Mouse (Mus musculus) MEL (cell line): ENCODE measurements at regions not wholly inside any gene's neighbourhood (a gene's known extent, or its start where the extent isn't known, plus 50 kb on each side); places are given as distances from the start of the nearest gene placed in this dataset.

Source experiments
- DNase-seq: peaks from one replicate; pipeline ENCODE4 v3.0.0; 2011; ENCODE audit warnings: low read depth, low spot score
- H3K27ac ChIP-seq: 2 replicates; pipeline ENCODE4 v1.5.1; 2012; ENCODE audit warnings: low read depth, mild to moderate bottlenecking, control low read depth, low read length, moderate library complexity; ENCODE audit not compliant: control insufficient read depth
- H3K27me3 ChIP-seq, 2 experiments: fragments of 150-350 bp in 1 of 2; sonication (generic) in 1 of 2; 2 replicates each; pipeline ENCODE4 v1.6.1; 2012; ENCODE audit warnings: low read length in 2 of 2, mild to moderate bottlenecking in 2 of 2, improper control_type of control experiment in 1 of 2, moderate library complexity in 1 of 2; ENCODE audit not compliant: insufficient read depth in 2 of 2, control insufficient read depth in 1 of 2
- H3K36me3 ChIP-seq, 2 experiments: 2 replicates each; pipeline ENCODE4 v1.6.1; 2012 to 2014; ENCODE audit warnings: low read length in 2 of 2, improper control_type of control experiment in 1 of 2, inconsistent platforms in 1 of 2, mild to moderate bottlenecking in 1 of 2; ENCODE audit not compliant: insufficient read depth in 2 of 2, control insufficient read depth in 1 of 2
- H3K4me1 ChIP-seq, 2 experiments: fragments of 150-350 bp in 1 of 2; sonication (generic) in 1 of 2; 2 replicates each; pipeline ENCODE4 v1.6.1; 2012; ENCODE audit warnings: low read length in 2 of 2, improper control_type of control experiment in 1 of 2, mild to moderate bottlenecking in 1 of 2; ENCODE audit not compliant: insufficient read depth in 2 of 2, control insufficient read depth in 1 of 2
- H3K4me3 ChIP-seq, 2 experiments: fragments of 150-350 bp in 1 of 2; sonication (generic) in 1 of 2; 2 replicates each; pipeline ENCODE4 v1.5.1; 2012; ENCODE audit warnings: low read depth in 2 of 2, low read length in 2 of 2, mild to moderate bottlenecking in 2 of 2, moderate library complexity in 2 of 2, control low read depth in 1 of 2, improper control_type of control experiment in 1 of 2; ENCODE audit not compliant: control insufficient read depth in 1 of 2, insufficient read depth in 1 of 2
- H3K79me2 ChIP-seq: 2 replicates; pipeline ENCODE4 v1.6.1; 2012; ENCODE audit warnings: mild to moderate bottlenecking, low read length, moderate library complexity; ENCODE audit not compliant: control insufficient read depth, poor library complexity, insufficient read depth
- H3K9ac ChIP-seq: 2 replicates; pipeline ENCODE4 v1.6.1; 2012; ENCODE audit warnings: low read depth, mild to moderate bottlenecking, control low read depth, low read length, moderate library complexity; ENCODE audit not compliant: control insufficient read depth, poor library complexity, severe bottlenecking
- H3K9me3 ChIP-seq: fragments of 150-350 bp; sonication (generic); replicated peaks from 2 replicates; pipeline ENCODE4 v1.6.1; 2012; ENCODE audit warnings: mild to moderate bottlenecking, low read length, improper control_type of control experiment, moderate library complexity; ENCODE audit not compliant: insufficient read depth
- CTCF ChIP-seq, 3 experiments: IDR thresholded peaks in 2 of 3; conservative IDR thresholded peaks in 1 of 3; 2 replicates each; pipeline ENCODE4 v1.5.1; 2011 to 2012; ENCODE audit warnings: low read length in 3 of 3, low read depth in 2 of 3, mild to moderate bottlenecking in 2 of 3, improper control_type of control experiment in 1 of 3, inconsistent platforms in 1 of 3, mixed read lengths in 1 of 3, moderate library complexity in 1 of 3; ENCODE audit not compliant: control insufficient read depth in 1 of 3, insufficient read depth in 1 of 3, poor library complexity in 1 of 3, severe bottlenecking in 1 of 3
- ETS1 ChIP-seq: IDR thresholded peaks from 2 replicates; pipeline ENCODE4 v1.6.1; 2012; ENCODE audit warnings: low read depth, mild to moderate bottlenecking, inconsistent platforms, low read length, improper control_type of control experiment, moderate library complexity
- GABPA ChIP-seq: IDR thresholded peaks from 2 replicates; pipeline ENCODE4 v1.6.1; 2012; ENCODE audit warnings: low read depth, mild to moderate bottlenecking, inconsistent platforms, low read length, improper control_type of control experiment, moderate library complexity
- HCFC1 ChIP-seq: IDR thresholded peaks from 2 replicates; pipeline ENCODE4 v1.6.1; 2012; ENCODE audit warnings: low read depth, mild to moderate bottlenecking, inconsistent platforms, low read length, improper control_type of control experiment, moderate library complexity
- JUND ChIP-seq: IDR thresholded peaks from 2 replicates; pipeline ENCODE4 v1.6.1; 2011; ENCODE audit warnings: low read depth, mild to moderate bottlenecking, improper control_type of control experiment, low read length
- POLR2AphosphoS5 ChIP-seq: IDR thresholded peaks from 2 replicates; pipeline ENCODE4 v1.6.1; 2012; ENCODE audit warnings: low read depth, borderline replicate concordance, mild to moderate bottlenecking, inconsistent platforms, low read length, moderate library complexity, mixed read lengths
- RAD21 ChIP-seq: IDR thresholded peaks from 2 replicates; pipeline ENCODE4 v1.6.1; 2011; ENCODE audit warnings: mild to moderate bottlenecking, low read depth, low read length, improper control_type of control experiment
- RCOR1 ChIP-seq: IDR thresholded peaks from 2 replicates; pipeline ENCODE4 v1.6.1; 2012; ENCODE audit warnings: low read depth, mild to moderate bottlenecking, inconsistent platforms, low read length, improper control_type of control experiment
- SIN3A ChIP-seq: IDR thresholded peaks from 2 replicates; pipeline ENCODE4 v1.6.1; 2012; ENCODE audit warnings: low read length, improper control_type of control experiment, inconsistent platforms
- USF2 ChIP-seq, 2 experiments: IDR thresholded peaks; 2 replicates each; pipeline ENCODE4 v1.6.1; 2011 to 2012; ENCODE audit warnings: improper control_type of control experiment in 2 of 2, low read length in 2 of 2, borderline replicate concordance in 1 of 2, inconsistent platforms in 1 of 2, low read depth in 1 of 2, mild to moderate bottlenecking in 1 of 2; ENCODE audit not compliant: insufficient read depth in 1 of 2
- ZNF384 ChIP-seq: IDR thresholded peaks from 2 replicates; pipeline ENCODE4 v1.6.1; 2012; ENCODE audit warnings: low read depth, mild to moderate bottlenecking, inconsistent platforms, low read length, improper control_type of control experiment

- peaks cover 0 to 8% of the 10 kb centered on the region in 2 experiments; a peak in 2 of 4 replicates for H3K36me3 ChIP-seq
- peak; percentile 59 for DNase-seq
- TF ChIP-seq ETS1 (peak; percentile 38; the same call in 1 of the 2 replicates), CTCF (IDR thresholded peaks at IDR 0.05 in 2 of 3, conservative IDR thresholded peaks at IDR 0.05 in 1 of 3; ENCODE audit: control insufficient read depth in 1 of 3, insufficient read depth in 1 of 3, low read depth in 2 of 3, low read length in 3 of 3, poor library complexity in 1 of 3, severe bottlenecking in 1 of 3) (no peak)
Observed at GRCm38 (mm10) chr19:35639945-35640344, 417.4 kb downstream of the Htr7 start.

DNA sequence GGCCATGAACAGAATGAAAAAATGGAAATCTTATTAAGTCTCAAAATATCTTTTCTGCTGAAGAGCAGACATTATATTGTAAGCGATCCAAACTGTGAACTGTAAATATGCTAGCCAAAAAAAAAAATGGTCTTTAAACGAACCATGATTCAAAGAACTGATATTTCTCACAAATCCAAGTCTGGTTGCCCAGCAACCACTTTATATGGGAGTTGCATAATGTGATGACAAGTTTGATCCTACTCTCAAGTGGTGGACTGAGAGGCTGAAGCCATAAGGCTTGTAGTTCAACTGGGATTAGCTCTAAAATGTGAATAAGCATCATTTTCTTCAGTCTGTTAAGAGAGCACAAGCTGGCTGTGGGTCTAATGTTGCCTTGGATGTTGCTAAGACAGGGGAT, 435.5 kb downstream of the Htr7 start:
- Histone ChIP-seq H3K4me1 (no peaks in the 10 kb centered on the region), H3K79me2 (no peaks in the 10 kb centered on the region), H3K27me3 (no peaks in the 10 kb centered on the region), H3K4me3 (no peak overlapping the region), H3K27ac (no peak overlapping the region), H3K9ac (no peak overlapping the region), H3K9me3 (no peaks in the 10 kb centered on the region), H3K36me3 (no peaks in the 10 kb centered on the region)
- TF ChIP-seq USF2 (IDR thresholded peaks at IDR 0.05; ENCODE audit: borderline replicate concordance in 1 of 2, insufficient read depth in 1 of 2, low read depth in 1 of 2, low read length in 2 of 2), result no peak
- TF ChIP-seq RCOR1, result no peak
- TF ChIP-seq ETS1, result no peak
- no peak for DNase-seq

More at GRCm38 (mm10) chr19:35639945-35640344, 417.4 kb downstream of the Htr7 start:
- H3K9ac ChIP-seq, result no peak overlapping the region; the same call in 1 of the 2 replicates
- H3K79me2 ChIP-seq, result no peaks in the 10 kb centered on the region
- no peaks in the 10 kb centered on the region for H3K9me3 ChIP-seq
- peak overlapping the region in 1 of 2 experiments; percentile 37; a peak in 1 of 4 replicates for H3K4me3 ChIP-seq
- no peaks in the 10 kb centered on the region for H3K27me3 ChIP-seq
- peaks cover 2 to 8% of the 10 kb centered on the region in 2 experiments for H3K4me1 ChIP-seq
- no peak overlapping the region for H3K27ac ChIP-seq

DNA sequence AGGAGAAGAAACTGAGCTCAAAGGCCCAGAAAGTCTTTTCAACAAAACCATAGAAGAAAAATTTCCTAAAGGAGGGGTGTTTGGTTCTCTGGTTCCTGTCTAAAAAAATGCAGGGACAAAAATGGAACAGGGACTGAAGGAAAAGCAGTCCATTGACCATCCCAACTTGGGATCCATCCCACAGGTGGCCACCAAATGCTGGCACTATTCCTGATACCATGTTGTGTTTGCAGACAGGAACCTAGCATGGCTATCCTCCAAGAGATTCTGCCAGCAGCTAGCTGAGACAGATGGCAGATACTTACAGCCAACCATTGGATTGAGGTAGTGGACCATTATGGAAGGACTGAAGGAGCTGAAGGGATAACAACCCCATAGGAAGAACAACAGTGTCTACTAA, 461.9 kb downstream of the Htr7 start:
- no peak for DNase-seq
- Histone ChIP-seq H3K27me3 (no peaks in the 10 kb centered on the region), H3K4me1 (no peaks in the 10 kb centered on the region), H3K4me3 (no peak overlapping the region), H3K27ac (no peak overlapping the region), H3K79me2 (no peaks in the 10 kb centered on the region), H3K9ac (no peak overlapping the region), H3K36me3 (no peaks in the 10 kb centered on the region), H3K9me3 (no peaks in the 10 kb centered on the region)
- TF ChIP-seq JUND (no peak), GABPA (no peak), SIN3A (no peak), RAD21 (no peak), ZNF384 (no peak), RCOR1 (no peak), HCFC1 (no peak), POLR2AphosphoS5 (no peak)
